In the genomic region with DNA sequence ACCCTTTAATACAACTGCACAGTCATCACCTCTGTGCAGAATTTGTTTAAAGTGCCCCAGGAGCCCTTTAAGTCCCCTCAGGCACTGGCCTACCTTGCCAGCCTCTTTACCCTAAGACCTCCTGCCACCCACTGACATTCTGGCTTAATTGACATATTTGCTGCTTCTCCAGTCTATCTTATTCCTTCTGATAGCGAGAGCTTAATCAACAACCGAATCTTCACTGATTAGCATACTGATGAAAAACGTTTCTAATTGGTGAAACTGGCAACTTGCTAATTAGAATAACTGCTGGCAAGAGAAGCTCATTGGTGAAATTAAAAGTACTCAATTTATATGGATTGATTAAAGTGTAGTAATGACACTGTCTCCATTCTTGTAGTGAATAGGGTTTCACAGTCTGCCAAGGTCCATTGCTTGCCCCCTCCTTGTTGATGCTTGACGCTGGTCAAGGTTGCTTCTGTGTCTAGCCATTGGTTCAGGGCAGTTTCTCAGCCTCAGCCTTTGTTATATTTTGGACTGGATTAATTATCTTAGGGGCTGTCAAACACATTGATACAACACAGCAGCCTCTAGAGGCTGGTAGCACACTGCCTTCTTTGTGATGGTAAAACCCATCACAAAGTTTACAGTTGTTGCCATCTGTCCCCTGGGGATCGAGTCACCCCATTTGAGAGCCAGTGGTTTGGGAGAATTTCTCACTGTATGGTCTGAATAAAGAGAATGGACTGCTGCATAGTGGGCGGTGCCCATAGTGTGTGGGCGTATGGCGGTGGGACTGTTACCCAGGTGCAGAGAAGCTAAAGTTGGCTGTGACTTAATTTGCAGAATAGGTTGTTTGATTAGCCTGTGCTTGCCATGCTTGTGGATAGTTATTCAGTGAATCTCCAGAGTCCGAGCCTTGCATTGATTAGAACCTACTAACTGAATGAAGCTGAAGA, we compare ENCODE assay signal across 29 mouse cellular contexts.
DNase-seq lines count a peak whose midpoint lies in the region; ATAC-seq and TF ChIP-seq lines count a peak whose summit lies in the region.
"Had no signal": no experiment of that assay in that cellular context is flagged by ENCODE, and none has a peak within 500 bp of the region (broad histone marks: within the 10 kb centered on the region; RNA-seq: fewer than 3 reads in every experiment).

No protein-coding gene starts in this region.

- H3K4me1 ChIP-seq in forebrain, embryonic 12.5 days: peaks cover 5% of the 10 kb centered on the region; the same call in 1 of the 2 replicates
- H3K4me1 ChIP-seq in forebrain, embryonic 10.5 days: no peaks in the 10 kb centered on the region
- no peaks in the 10 kb centered on the region for H3K4me1 ChIP-seq in neural tube, embryonic 12.5 days
- 0 out of 2 replicates have a peak, but pooled peaks cover 3% of the 10 kb centered on the region for H3K4me1 ChIP-seq in embryonic fibroblast, embryonic 13.5 days (ENCODE audit: control insufficient read depth, insufficient read depth, low read length)
- H3K4me1 ChIP-seq in neural tube, embryonic 14.5 days (ENCODE audit: control insufficient read depth, insufficient read depth, low read length): no peaks in the 10 kb centered on the region
- H3K4me1 ChIP-seq: heart, embryonic 13.5 days; kidney, embryonic 15.5 days had no signal

- peak; percentile 79; the same call in 1 of the 2 replicates for ATAC-seq in forebrain, embryonic 12.5 days (ENCODE audit: low FRiP score)
- peak; percentile 53; the same call in 1 of the 2 replicates for ATAC-seq in neural tube, embryonic 12.5 days (ENCODE audit: low FRiP score, low read depth)
- ATAC-seq in neural tube, embryonic 14.5 days (ENCODE audit: low read depth): peak; percentile 28; the same call in 1 of the 2 replicates
- ATAC-seq: activated CD4-positive, CD25-positive, alpha-beta regulatory T cell, adult 4 months; CD4-positive, CD25-positive, alpha-beta regulatory T cell, adult 4 months; midbrain, embryonic 15.5 days had no signal

- no peak overlapping the region for H3K9ac ChIP-seq in forebrain, embryonic 12.5 days
- H3K9ac ChIP-seq in neural tube, embryonic 12.5 days: no peak overlapping the region
- H3K9ac ChIP-seq in neural tube, embryonic 14.5 days (replicated peaks; ENCODE audit: low read depth, low read length): no peak overlapping the region
- H3K9ac ChIP-seq: heart, embryonic 13.5 days; kidney, embryonic 15.5 days; liver, embryonic 14.5 days; midbrain, embryonic 15.5 days had no signal

- H3K4me2 ChIP-seq in forebrain, embryonic 12.5 days: no peak overlapping the region
- no peak overlapping the region for H3K4me2 ChIP-seq in neural tube, embryonic 12.5 days (replicated peaks)
- H3K4me2 ChIP-seq in neural tube, embryonic 14.5 days (ENCODE audit: low read depth, low read length): no peak overlapping the region
- H3K4me2 ChIP-seq: heart, embryonic 13.5 days; kidney, embryonic 15.5 days; midbrain, embryonic 15.5 days had no signal

- WGBS in forebrain, embryonic 12.5 days: 68% methylated on average over 9 of the region's 9 CpGs
- WGBS in forebrain, embryonic 10.5 days: 87% methylated on average over 9 of the region's 9 CpGs
- 80% methylated on average over 9 of the region's 9 CpGs for WGBS in neural tube, embryonic 12.5 days
- WGBS in neural tube, embryonic 14.5 days: 64% methylated on average over 9 of the region's 9 CpGs

- no peak for TF ChIP-seq CTCF in embryonic fibroblast, embryonic 13.5 days (IDR thresholded peaks at IDR 0.05; ENCODE audit: borderline replicate concordance, insufficient read depth, low read length)

- DNase-seq in forebrain, embryonic 10.5 days (ENCODE audit: extremely low spot score, low spot score): no peak
- DNase-seq in neural tube, embryonic 10.5 days (ENCODE audit: extremely low spot score, low spot score): no peak
- DNase-seq in left cerebral cortex, adult 18-20 months (ENCODE audit: low spot score in 2 of 2): no peak
- DNase-seq in kidney, postnatal 14 days: no peak
- DNase-seq: adrenal gland, adult 2 months; adrenal gland, postnatal 36 days; cerebellum, adult 8-10 months; cerebellum, postnatal 36 days; heart, postnatal 14 days; kidney, adult 18-20 months; kidney, postnatal 36 days; liver; lung, adult 2 months; lung, postnatal 10 days; right cerebral cortex, adult 18-20 months; spleen, adult 18-20 months; thymus, adult 18-20 months; thymus, postnatal 25 days had no signal

- no peaks in the 10 kb centered on the region for H3K9me3 ChIP-seq in forebrain, embryonic 12.5 days
- H3K9me3 ChIP-seq in forebrain, embryonic 10.5 days: no peaks in the 10 kb centered on the region
- H3K9me3 ChIP-seq in neural tube, embryonic 12.5 days: no peaks in the 10 kb centered on the region
- H3K9me3 ChIP-seq in neural tube, embryonic 14.5 days (ENCODE audit: control insufficient read depth, low read length): no peaks in the 10 kb centered on the region
- H3K9me3 ChIP-seq: kidney, embryonic 15.5 days; midbrain, embryonic 15.5 days had no signal

- 0 out of 2 replicates have a peak overlapping the region, but pooled peaks have one; percentile 42 for H3K27ac ChIP-seq in forebrain, embryonic 12.5 days
- H3K27ac ChIP-seq in forebrain, embryonic 10.5 days: no peak overlapping the region
- H3K27ac ChIP-seq in neural tube, embryonic 12.5 days: no peak overlapping the region
- 0 out of 2 replicates have a peak overlapping the region, but pooled peaks have one; percentile 19 for H3K27ac ChIP-seq in embryonic fibroblast, embryonic 13.5 days (ENCODE audit: insufficient read depth, low read length)
- H3K27ac ChIP-seq in neural tube, embryonic 14.5 days (ENCODE audit: low read depth, low read length): no peak overlapping the region
- H3K27ac ChIP-seq: heart, embryonic 13.5 days; kidney, embryonic 15.5 days; layer of hippocampus, adult 2 months; liver, embryonic 14.5 days; midbrain, embryonic 15.5 days had no signal

- TF ChIP-seq POLR2A in embryonic fibroblast, embryonic 13.5 days (IDR thresholded peaks at IDR 0.05; ENCODE audit: low read depth, low read length): no peak

- no peaks in the 10 kb centered on the region for H3K27me3 ChIP-seq in forebrain, embryonic 12.5 days
- H3K27me3 ChIP-seq in forebrain, embryonic 10.5 days (ENCODE audit: poor library complexity, severe bottlenecking): no peaks in the 10 kb centered on the region
- no peaks in the 10 kb centered on the region for H3K27me3 ChIP-seq in neural tube, embryonic 12.5 days (replicated peaks)
- H3K27me3 ChIP-seq in neural tube, embryonic 14.5 days (ENCODE audit: control insufficient read depth, insufficient read depth, low read length): no peaks in the 10 kb centered on the region
- H3K27me3 ChIP-seq: heart, embryonic 13.5 days; kidney, embryonic 15.5 days; midbrain, embryonic 15.5 days had no signal

- no peak overlapping the region for H3K4me3 ChIP-seq in forebrain, embryonic 12.5 days (replicated peaks)
- H3K4me3 ChIP-seq in forebrain, embryonic 10.5 days: no peak overlapping the region
- no peak overlapping the region for H3K4me3 ChIP-seq in neural tube, embryonic 12.5 days
- H3K4me3 ChIP-seq in embryonic fibroblast, embryonic 13.5 days (ENCODE audit: insufficient read depth, low read length): no peak overlapping the region
- H3K4me3 ChIP-seq in neural tube, embryonic 14.5 days (ENCODE audit: low read depth, low read length): no peak overlapping the region
- H3K4me3 ChIP-seq: heart, embryonic 13.5 days; kidney, embryonic 15.5 days; layer of hippocampus, adult 2 months; midbrain, embryonic 15.5 days had no signal

- H3K36me3 ChIP-seq in forebrain, embryonic 12.5 days (replicated peaks): no peaks in the 10 kb centered on the region
- H3K36me3 ChIP-seq in forebrain, embryonic 10.5 days (replicated peaks): no peaks in the 10 kb centered on the region
- no peaks in the 10 kb centered on the region for H3K36me3 ChIP-seq in neural tube, embryonic 12.5 days
- H3K36me3 ChIP-seq in neural tube, embryonic 14.5 days (ENCODE audit: control insufficient read depth, insufficient read depth, low read length): no peaks in the 10 kb centered on the region
- H3K36me3 ChIP-seq: heart, embryonic 13.5 days; kidney, embryonic 15.5 days; midbrain, embryonic 15.5 days had no signal

Comparison
In these comparisons a context has a peak if more than half of its experiments do, and no peak if none do; other contexts are left out.
1. H3K27ac ChIP-seq: peak in forebrain, embryonic 12.5 days (single experiment) and embryonic fibroblast, embryonic 13.5 days (single experiment); none in forebrain, embryonic 10.5 days (single experiment), neural tube, embryonic 12.5 days (single experiment) and neural tube, embryonic 14.5 days (single experiment).
2. ATAC-seq: peak in every context shown above with its lines; median percentile 79 in forebrain, embryonic 12.5 days; 53 in neural tube, embryonic 12.5 days; 28 in neural tube, embryonic 14.5 days.